Mouse (Mus musculus): Measurements from ENCODE around the gene Flrt1.

Gene Flrt1

DNA sequence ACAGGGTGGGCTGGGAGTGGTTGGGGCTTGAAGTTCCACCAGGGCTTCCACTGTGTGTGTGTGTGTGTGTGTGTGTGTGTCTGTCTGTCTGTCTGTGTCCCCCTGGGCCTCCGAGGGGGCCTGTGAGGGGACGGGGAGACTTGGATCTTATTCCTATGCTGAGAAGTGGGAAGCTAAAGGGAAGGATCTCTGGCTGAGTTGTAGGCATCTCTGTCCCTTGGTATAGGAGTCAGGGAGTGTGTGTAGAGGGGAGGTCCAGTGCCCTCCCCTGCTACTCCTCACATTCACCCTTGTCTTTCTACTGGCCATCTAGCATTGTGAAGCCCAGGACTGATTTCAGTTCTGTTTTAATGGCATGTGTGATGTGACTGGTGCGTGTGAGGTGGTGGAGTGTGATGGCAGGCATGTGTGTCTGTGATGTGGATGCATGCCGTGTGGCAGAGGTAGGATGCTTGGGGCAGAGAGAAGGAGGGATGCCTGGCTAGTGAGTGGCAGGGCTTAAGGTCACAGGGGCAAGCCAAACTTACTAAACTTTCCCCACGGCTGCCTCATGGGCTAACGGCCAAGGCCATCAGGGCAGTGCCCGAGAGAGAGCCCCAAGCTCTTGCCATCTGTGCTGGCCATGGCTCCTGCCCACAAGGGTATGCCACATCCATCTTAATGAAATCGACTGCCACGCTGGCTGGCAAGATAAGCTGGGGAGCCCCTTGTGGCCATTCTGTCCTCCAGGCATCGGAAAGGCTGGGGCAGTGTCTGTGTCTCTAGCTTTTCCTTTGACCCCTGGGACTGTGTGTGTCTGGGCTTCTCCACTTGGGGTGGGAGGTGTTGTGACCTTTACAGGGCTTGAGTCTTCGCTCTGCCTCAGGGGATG, 36.6 kb downstream of the Flrt1 start:
- TF ChIP-seq GATA4 (IDR thresholded peaks at IDR 0.05; ENCODE audit: insufficient replicate concordance, low read length) = no peak

DNA sequence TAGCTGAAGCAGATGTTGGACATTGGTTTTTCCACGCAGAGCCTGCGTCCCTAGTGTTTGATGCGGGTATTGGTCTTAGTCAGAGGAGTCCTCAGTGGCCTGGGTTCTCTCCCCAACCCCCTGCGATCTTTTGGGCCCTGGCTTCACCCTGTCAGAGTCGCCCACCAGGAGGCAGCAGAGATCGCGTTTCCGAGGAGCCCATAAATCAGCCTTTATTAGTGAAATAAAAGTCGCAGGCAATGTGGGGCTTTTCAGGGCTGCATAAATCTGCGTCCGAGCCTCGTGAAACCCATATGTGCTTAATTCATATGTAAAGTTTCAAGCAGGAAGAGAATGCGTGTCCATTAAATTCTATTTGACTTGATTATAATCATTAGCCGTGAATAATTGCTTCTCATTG, 37.4 kb downstream of the Flrt1 start:
- TF ChIP-seq GATA4 (IDR thresholded peaks at IDR 0.05; ENCODE audit: insufficient replicate concordance, low read length) = no peak

DNA sequence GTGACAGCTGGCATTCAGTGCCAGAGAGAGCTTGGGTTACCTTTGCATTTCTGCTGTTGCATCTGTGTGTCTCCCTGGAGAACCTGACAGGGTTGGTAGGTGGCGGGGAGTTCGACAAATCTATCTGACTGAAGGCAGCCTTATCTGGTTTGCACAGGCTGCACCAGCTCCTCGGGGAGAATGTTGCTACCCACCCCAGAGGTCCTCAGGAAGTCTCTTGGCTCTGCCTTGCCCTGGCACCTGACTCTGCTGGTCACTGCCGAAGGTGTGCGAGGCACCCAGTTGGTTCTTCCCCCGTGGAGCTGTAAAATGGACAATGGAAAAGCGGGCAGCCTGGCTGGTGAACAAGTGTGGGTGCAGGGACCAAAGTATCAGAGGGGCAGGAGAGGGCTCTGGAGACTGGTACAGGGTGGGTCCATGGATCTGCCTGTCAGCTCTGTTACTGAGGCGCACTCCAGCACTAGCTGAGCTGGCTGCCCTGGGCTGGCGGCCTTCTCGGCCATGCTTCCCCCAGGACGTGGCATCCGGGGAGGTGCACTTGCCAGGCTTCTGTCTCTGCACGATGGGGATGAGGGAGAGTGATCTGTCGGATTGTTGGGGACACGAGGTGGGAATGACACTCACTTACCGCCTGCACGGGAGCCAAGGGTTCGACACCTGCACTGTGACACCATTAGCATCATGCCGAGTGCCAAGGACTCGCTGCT, 38.0 kb downstream of the Flrt1 start:
- TF ChIP-seq GATA4 (IDR thresholded peaks at IDR 0.05; ENCODE audit: insufficient replicate concordance, low read length) = no peak

DNA sequence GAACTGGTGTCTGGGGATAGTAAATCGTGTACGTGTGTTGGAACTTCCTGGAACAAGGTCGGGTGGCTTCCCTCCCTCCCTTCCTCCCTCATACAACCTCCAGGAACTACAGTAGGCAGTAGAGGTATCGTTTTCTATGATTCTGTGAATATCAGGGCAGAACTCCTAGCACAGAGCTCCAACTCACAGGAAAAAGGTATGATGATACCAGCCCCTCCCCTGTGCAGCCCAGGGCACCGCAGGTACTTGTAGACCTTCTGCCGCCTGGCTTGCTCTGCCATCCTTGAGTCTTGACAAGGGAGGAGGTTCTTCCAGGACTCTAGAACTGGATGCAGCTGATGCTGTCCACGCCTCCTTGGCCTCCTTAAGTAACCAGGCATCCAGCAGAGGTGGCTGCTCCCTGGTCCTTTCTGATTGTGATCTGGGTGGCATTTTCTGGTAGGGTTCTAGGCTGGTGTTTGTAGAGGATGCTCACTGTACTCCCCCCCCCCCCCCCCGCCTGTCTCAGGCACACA, 38.6 kb downstream of the Flrt1 start:
- no peak for TF ChIP-seq GATA4 (IDR thresholded peaks at IDR 0.05; ENCODE audit: insufficient replicate concordance, low read length)

DNA sequence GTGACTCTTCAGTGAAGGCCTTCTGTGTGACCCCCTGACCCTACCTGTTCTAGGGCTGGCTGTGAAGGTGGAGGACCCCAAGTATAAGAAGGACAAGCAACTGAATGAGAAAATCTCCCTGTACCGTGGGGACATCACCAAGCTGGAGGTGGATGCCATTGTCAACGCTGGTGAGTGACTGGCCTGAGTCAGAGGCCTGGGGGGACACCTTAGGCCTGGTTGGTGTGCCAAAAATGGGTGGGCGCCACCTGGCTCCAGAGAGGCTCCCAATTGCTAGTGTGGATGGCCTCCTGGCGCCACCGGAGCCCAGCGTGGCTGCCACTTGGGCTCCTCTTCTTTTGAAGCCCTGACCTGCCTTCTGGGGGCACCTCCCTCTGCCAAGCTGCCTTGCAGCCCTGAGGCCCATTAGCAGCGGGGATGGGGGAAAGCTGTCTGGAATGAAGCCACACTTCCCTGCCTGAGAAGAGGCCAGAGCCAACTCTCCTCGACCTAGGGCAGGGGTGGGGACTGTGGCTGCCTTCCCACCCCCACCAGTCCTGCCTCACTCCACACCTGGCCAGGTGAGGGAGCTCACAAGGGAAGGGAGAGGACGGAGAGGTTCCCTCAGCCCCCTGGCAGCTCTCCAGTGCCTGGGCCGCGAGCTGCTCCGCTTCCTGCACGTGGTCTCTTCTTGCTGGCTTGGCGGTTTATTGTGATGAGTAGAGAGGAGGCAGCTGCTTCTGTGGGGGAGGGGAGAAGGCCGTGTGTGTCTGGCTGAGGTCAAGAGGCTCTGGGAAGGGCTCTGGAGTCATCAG, 39.3 kb downstream of the Flrt1 start:
- TF ChIP-seq GATA4 (IDR thresholded peaks at IDR 0.05; ENCODE audit: insufficient replicate concordance, low read length) = no peak

DNA sequence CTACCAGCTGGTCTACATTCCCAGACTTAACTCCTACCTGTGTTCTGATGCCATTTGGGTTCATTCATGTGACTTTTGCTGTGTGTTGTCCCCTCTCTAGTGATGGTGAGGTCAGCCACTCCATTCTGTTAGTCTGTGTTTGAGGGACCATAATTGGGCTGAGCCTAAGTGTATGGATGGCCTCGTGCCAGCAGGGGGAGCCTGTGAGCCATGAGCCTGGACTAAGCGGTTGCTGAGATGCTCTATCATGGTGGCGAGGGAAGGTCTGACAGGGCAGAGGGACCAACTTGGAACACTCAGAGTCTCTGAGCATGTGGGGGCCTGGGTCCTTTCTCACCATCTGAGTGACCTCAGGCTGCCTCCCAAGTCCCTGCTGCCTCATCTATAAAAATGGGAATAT, 41.0 kb downstream of the Flrt1 start:
- TF ChIP-seq GATA4 (IDR thresholded peaks at IDR 0.05; ENCODE audit: insufficient replicate concordance, low read length) = no peak

GRCm38 (mm10) chr19:7062916-7063315, 42.6 kb downstream of the Flrt1 start:
- no peak for TF ChIP-seq GATA4 (IDR thresholded peaks at IDR 0.05; ENCODE audit: insufficient replicate concordance, low read length)

- TF ChIP-seq GATA4 (IDR thresholded peaks at IDR 0.05; ENCODE audit: insufficient replicate concordance, low read length) = no peak
These were observed 43.4 kb downstream of the Flrt1 start for GRCm38 (mm10) chr19:7062110-7062509.

GRCm38 (mm10) chr19:7058541-7058940, 47.0 kb downstream of the Flrt1 start:
- no peak for TF ChIP-seq GATA4 (IDR thresholded peaks at IDR 0.05; ENCODE audit: insufficient replicate concordance, low read length)

- no peak for TF ChIP-seq GATA4 (IDR thresholded peaks at IDR 0.05; ENCODE audit: insufficient replicate concordance, low read length)
These were observed 47.8 kb downstream of the Flrt1 start for GRCm38 (mm10) chr19:7057722-7058207.

DNA sequence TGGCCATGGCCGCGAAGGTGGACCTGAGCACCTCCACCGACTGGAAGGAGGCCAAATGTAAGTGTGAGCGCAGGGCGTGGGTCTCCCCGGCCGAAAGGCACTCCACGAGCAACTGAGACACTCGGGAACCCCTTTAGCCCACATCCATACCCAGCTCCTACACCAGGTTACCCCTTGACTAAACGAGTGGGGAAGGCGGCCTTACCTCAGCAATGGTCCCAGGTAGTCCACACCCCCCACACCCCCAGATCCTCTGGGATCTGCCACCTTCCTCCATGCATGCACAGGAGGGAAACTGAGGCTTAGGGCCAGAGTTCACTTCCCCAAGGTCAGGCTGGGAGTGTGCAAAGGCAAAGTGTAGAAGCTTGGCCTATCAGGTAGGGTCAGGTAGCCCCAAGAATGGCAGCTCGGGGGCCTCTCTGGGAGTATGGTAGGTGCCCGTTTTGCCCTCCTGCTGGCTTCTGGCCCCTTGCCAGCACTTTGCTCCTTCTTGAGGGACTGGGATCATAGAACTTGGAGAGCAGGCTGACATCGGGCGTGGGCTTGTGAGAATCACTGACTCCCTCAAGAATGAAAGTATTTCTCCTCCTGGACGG, 48.3 kb downstream of the Flrt1 start:
- TF ChIP-seq GATA4 (IDR thresholded peaks at IDR 0.05; ENCODE audit: insufficient replicate concordance, low read length) = no peak

DNA sequence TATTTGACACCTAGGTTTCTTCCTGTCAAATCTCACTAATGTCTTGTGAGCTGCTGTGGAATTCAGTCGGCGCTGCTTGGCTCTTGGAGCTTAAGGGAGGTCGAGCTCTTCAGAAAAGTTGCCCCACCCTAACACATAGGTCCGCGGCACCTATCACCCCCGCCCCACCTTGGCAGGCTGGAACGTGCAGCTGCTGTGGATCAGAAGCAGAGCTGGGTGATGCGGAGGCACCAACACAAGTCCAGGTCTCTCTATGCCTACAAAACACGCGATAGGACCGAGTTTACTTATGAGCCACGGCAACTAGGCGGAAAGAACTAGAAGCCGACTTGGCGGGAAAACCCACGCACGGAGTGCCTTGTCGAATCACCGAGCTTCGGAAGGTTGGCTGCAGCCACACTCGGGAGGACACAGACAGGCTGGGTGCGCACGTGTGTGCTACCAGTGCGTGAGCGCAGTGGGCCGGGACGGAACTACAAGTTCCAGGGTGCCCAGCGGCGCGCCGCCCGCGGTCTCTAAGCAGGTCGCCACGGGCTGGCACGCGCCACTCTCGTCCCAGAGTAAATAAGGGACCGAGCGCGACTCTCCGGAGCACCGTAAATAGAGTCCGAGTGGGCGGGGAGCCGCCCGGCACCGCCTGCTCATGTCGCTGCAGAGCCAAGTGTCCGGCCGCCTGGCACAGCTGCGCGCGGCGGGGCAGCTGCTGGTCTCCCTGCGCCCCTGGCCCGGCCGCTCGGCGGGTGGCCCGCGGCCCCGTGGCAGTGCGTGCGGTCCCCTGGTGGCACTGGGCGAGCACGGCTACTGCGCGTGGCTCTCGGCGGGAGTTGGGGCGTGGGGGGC, 49.1 kb downstream of the Flrt1 start, which contains the start of gene Macrod1:
TSS of gene Macrod1 (plus strand) at position 563 of the 840 bp plus-strand sequence.
- TF ChIP-seq GATA4 (IDR thresholded peaks at IDR 0.05; ENCODE audit: insufficient replicate concordance, low read length) = no peak

DNA sequence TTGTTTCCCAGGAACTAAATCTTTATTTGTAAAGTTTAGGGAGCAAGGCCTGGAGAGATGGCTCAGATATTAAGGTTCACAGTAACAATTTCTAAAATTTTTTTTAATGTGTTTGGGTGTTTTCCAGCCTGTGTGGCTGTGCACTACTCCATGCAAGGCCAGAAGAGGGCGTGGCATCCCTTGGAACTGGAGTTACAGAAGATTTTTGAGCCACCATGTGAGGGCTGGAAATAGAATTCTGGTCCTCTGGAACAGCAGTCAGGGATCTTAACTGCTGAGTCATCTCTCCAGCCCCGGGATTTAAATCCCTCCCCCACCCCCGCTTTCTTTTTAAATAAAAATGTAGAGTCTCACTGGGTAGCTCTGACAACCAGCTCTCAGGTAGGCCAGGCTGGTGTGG, 50.4 kb downstream of the Flrt1 start:
- TF ChIP-seq GATA4 (IDR thresholded peaks at IDR 0.05; ENCODE audit: insufficient replicate concordance, low read length) = no peak

- TF ChIP-seq GATA4 (IDR thresholded peaks at IDR 0.05; ENCODE audit: insufficient replicate concordance, low read length) = no peak
These were observed 50.8 kb downstream of the Flrt1 start for GRCm38 (mm10) chr19:7054772-7055171.
